Mouse (Mus musculus) CH12.LX (cell line): ENCODE results near the gene Alox12b.
A peak's percentile ranks its signal among the peaks of the same experiment; 100 is the strongest.

Experiments used
- CHD2 ChIP-seq: IDR thresholded peaks from 2 replicates; pipeline ENCODE4 v1.6.1; 2011; ENCODE audit warnings: low read length, improper control_type of control experiment
- CTCF ChIP-seq, 2 experiments: IDR thresholded peaks in 1 of 2; conservative IDR thresholded peaks in 1 of 2; 2 replicates each; pipeline ENCODE4 v1.5.1; 2011 to 2012; ENCODE audit warnings: low read depth in 2 of 2, low read length in 2 of 2, improper control_type of control experiment in 1 of 2, inconsistent platforms in 1 of 2, mild to moderate bottlenecking in 1 of 2, moderate library complexity in 1 of 2
- EP300 ChIP-seq: IDR thresholded peaks from 2 replicates; pipeline ENCODE4 v1.6.1; 2011; ENCODE audit warnings: low read length, improper control_type of control experiment
- MAX ChIP-seq: IDR thresholded peaks from 2 replicates; pipeline ENCODE4 v1.6.1; 2011; ENCODE audit warnings: low read length, improper control_type of control experiment
- MXI1 ChIP-seq: IDR thresholded peaks from 2 replicates; pipeline ENCODE4 v1.6.1; 2011; ENCODE audit warnings: mild to moderate bottlenecking, low read depth, low read length, improper control_type of control experiment
- NELFE ChIP-seq: IDR thresholded peaks from 2 replicates; pipeline ENCODE4 v1.6.1; 2011; ENCODE audit warnings: low read depth, low read length, improper control_type of control experiment
- NRF1 ChIP-seq: IDR thresholded peaks from 2 replicates; pipeline ENCODE4 v1.6.1; 2014; ENCODE audit warnings: low read depth, mild to moderate bottlenecking, inconsistent platforms, low read length, improper control_type of control experiment, moderate library complexity
- POLR2A ChIP-seq: IDR thresholded peaks from 2 replicates; pipeline ENCODE4 v1.6.1; 2011; ENCODE audit warnings: low read depth, mild to moderate bottlenecking, improper control_type of control experiment, low read length
- RAD21 ChIP-seq: IDR thresholded peaks from 2 replicates; pipeline ENCODE4 v1.6.1; 2011; ENCODE audit warnings: low read depth, mild to moderate bottlenecking, low read length, improper control_type of control experiment, moderate library complexity
- SMC3 ChIP-seq: IDR thresholded peaks from 2 replicates; pipeline ENCODE4 v1.6.1; 2011; ENCODE audit warnings: low read depth, low read length, improper control_type of control experiment
- ZC3H11A ChIP-seq: IDR thresholded peaks from 2 replicates; pipeline ENCODE4 v1.6.1; 2012; ENCODE audit warnings: low read depth, mild to moderate bottlenecking, inconsistent platforms, low read length, improper control_type of control experiment
- ZMIZ1 ChIP-seq: IDR thresholded peaks from 2 replicates; pipeline ENCODE4 v1.6.1; 2012; ENCODE audit warnings: low read depth, mild to moderate bottlenecking, inconsistent platforms, low read length, improper control_type of control experiment

DNA sequence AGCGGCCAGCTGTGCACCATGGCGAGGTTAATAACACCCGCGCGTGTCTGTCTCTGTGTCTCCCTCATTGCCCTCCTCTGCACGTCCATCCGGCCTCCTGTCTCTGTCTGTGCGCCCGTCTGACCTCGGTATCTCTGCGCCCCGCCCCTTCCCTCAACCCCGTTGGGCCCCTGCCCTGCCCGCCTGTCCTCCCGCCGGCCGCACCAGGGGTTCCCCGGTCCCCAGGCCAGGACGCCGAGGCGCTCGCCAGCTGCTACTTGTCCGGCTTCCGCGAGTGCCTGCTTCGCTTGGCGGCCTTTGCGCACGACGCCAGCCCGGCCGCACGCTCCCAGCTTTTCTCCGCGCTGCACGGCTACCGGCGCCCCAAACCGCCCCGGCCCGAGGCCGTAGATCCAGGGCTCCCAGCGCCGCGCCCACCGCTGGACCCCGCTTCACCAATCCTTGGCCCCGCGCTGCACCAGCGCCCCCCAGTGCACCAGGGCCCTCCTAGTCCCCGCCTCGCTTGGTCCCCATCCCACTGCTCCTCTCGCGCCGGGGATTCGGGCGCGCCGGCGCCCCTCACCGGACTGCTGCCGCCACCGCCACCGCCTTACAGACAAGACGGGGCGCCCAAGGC, 34.3 kb upstream of the Alox12b start, which contains the start of gene 9130213A22Rik:
- TF ChIP-seq MXI1 (peak; percentile 82), NELFE (peak; percentile 31; the same call in 1 of the 2 replicates), ZMIZ1 (no peak), RAD21 (peak; percentile 82), CTCF (conservative IDR thresholded peaks at IDR 0.05 in 1 of 2, IDR thresholded peaks at IDR 0.05 in 1 of 2; ENCODE audit: low read depth in 2 of 2, low read length in 2 of 2) (peak in 1 of 2 experiments; percentile 97; a peak in 2 of 4 replicates), SMC3 (peak; percentile 83), POLR2A (no peak), CHD2 (no peak), NRF1 (peak; percentile 56), MAX (no peak), EP300 (no peak), ZC3H11A (peak; percentile 38)
